Mouse (Mus musculus) neural tube, embryonic 12.5 days (tissue): ENCODE measurements at regions not wholly inside any gene's neighbourhood (a gene's known extent, or its start where the extent isn't known, plus 50 kb on each side); places are given as distances from the start of the nearest gene placed in this dataset.

Experiments used
- ATAC-seq: fragments of 200-750 bp; cut with Nextera tagmentation; 2 replicates; pipeline ENCODE4 v1.8.0; 2017; ENCODE audit warnings: low read depth, mild to moderate bottlenecking, moderate TSS enrichment, moderate library complexity; ENCODE audit not compliant: low FRiP score
- H3K27ac ChIP-seq: fragments of 300-500 bp; sonication (generic); 2 replicates; pipeline ENCODE4 v1.5.1; 2016
- H3K27me3 ChIP-seq: fragments of 300-500 bp; sonication (generic); replicated peaks from 2 replicates; pipeline ENCODE4 v1.6.1; 2016; ENCODE audit warnings: mild to moderate bottlenecking
- H3K36me3 ChIP-seq: fragments of 300-500 bp; sonication (generic); 2 replicates; pipeline ENCODE4 v1.6.1; 2016; ENCODE audit warnings: mild to moderate bottlenecking
- H3K4me1 ChIP-seq: fragments of 300-500 bp; sonication (generic); 2 replicates; pipeline ENCODE4 v1.6.1; 2016
- H3K4me2 ChIP-seq: fragments of 300-500 bp; sonication (generic); replicated peaks from 2 replicates; pipeline ENCODE4 v1.6.1; 2016; ENCODE audit warnings: mild to moderate bottlenecking
- H3K4me3 ChIP-seq: fragments of 300-500 bp; sonication (generic); 2 replicates; pipeline ENCODE4 v1.5.1; 2016
- H3K9ac ChIP-seq: fragments of 300-500 bp; sonication (generic); 2 replicates; pipeline ENCODE4 v1.6.1; 2016; ENCODE audit warnings: mild to moderate bottlenecking
- H3K9me3 ChIP-seq: fragments of 300-500 bp; sonication (generic); 2 replicates; pipeline ENCODE4 v1.6.1; 2016; ENCODE audit warnings: mild to moderate bottlenecking
- WGBS: fragments of 180-500 bp; shearing (Covaris S2); methylation state at CpG from one replicate; pipeline ENCODE4 v1.1.7; 2016; 5-methylcytosine and 5-hydroxymethylcytosine counted together

GRCm38 (mm10) chr7:72474751-72475150 lies 168.3 kb upstream of the Mctp2 start:
- WGBS, result 47% methylated on average over 4 of the region's 4 CpGs
- H3K9ac ChIP-seq, result no peak overlapping the region
- H3K9me3 ChIP-seq, result no peaks in the 10 kb centered on the region

GRCm38 (mm10) chr7:72478936-72479335 lies 172.5 kb upstream of the Mctp2 start:
- Histone ChIP-seq H3K36me3 (no peaks in the 10 kb centered on the region), H3K4me1 (no peaks in the 10 kb centered on the region), H3K4me2 (no peak overlapping the region), H3K9ac (no peak overlapping the region), H3K27me3 (no peaks in the 10 kb centered on the region), H3K4me3 (no peak overlapping the region), H3K27ac (no peak overlapping the region), H3K9me3 (no peaks in the 10 kb centered on the region)
- ATAC-seq, result no peak
- WGBS, result 73% methylated on average over 1 of the region's 1 CpGs

More at GRCm38 (mm10) chr7:72474751-72475150, 168.3 kb upstream of the Mctp2 start:
- Histone ChIP-seq H3K27me3 (no peaks in the 10 kb centered on the region), H3K4me1 (no peaks in the 10 kb centered on the region), H3K36me3 (no peaks in the 10 kb centered on the region), H3K4me2 (no peak overlapping the region), H3K27ac (no peak overlapping the region), H3K4me3 (no peak overlapping the region)
- ATAC-seq, result no peak

DNA sequence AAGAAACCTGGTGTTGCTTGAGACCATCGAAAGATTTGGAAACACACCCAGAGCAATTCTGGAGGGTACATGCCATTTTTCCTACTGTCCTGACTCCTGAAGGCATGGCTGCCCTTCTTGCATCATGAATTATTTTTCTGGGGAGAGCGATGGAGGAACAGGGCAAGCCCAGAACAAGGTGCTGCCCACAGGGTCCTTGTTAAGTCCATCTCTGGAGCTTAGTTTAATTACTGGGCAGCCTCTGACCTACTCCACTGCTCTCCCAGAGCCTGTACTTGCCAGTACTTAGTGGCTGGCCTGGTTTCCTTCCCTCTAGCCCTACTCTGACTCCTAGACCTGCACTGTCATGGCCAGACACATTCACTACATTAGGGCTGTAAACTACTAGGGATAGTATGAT lies 174.9 kb upstream of the Mctp2 start:
- Histone ChIP-seq H3K27me3 (no peaks in the 10 kb centered on the region), H3K9ac (no peak overlapping the region), H3K4me1 (no peaks in the 10 kb centered on the region), H3K9me3 (no peaks in the 10 kb centered on the region), H3K36me3 (no peaks in the 10 kb centered on the region), H3K4me2 (no peak overlapping the region), H3K4me3 (no peak overlapping the region), H3K27ac (no peak overlapping the region)
- no peak for ATAC-seq
- 96% methylated on average over 2 of the region's 2 CpGs for WGBS

- Histone ChIP-seq H3K9me3 (no peaks in the 10 kb centered on the region), H3K4me1 (no peaks in the 10 kb centered on the region), H3K27me3 (no peaks in the 10 kb centered on the region), H3K36me3 (no peaks in the 10 kb centered on the region), H3K4me3 (no peak overlapping the region), H3K27ac (no peak overlapping the region), H3K4me2 (no peak overlapping the region), H3K9ac (no peak overlapping the region)
- no peak for ATAC-seq
Measured at GRCm38 (mm10) chr7:72490161-72490560, 183.8 kb upstream of the Mctp2 start.

GRCm38 (mm10) chr7:72493292-72493691 lies 186.9 kb upstream of the Mctp2 start:
- Histone ChIP-seq H3K9me3 (no peaks in the 10 kb centered on the region), H3K9ac (no peak overlapping the region), H3K4me1 (peaks cover 4% of the 10 kb centered on the region; the same call in 1 of the 2 replicates), H3K27ac (no peak overlapping the region), H3K4me3 (no peak overlapping the region), H3K27me3 (no peaks in the 10 kb centered on the region), H3K4me2 (no peak overlapping the region), H3K36me3 (no peaks in the 10 kb centered on the region)
- ATAC-seq, result no peak

GRCm38 (mm10) chr7:72496933-72497631 lies 190.7 kb upstream of the Mctp2 start:
- H3K4me1 ChIP-seq, result peaks cover 4% of the 10 kb centered on the region; the same call in 1 of the 2 replicates
- no peak overlapping the region for H3K27ac ChIP-seq
- 48% methylated on average over 7 of the region's 7 CpGs for WGBS
- H3K36me3 ChIP-seq, result no peaks in the 10 kb centered on the region
- ATAC-seq, result no peak
- H3K9me3 ChIP-seq, result no peaks in the 10 kb centered on the region
- no peak overlapping the region for H3K4me3 ChIP-seq
- no peak overlapping the region for H3K9ac ChIP-seq
- no peaks in the 10 kb centered on the region for H3K27me3 ChIP-seq
- no peak overlapping the region for H3K4me2 ChIP-seq

DNA sequence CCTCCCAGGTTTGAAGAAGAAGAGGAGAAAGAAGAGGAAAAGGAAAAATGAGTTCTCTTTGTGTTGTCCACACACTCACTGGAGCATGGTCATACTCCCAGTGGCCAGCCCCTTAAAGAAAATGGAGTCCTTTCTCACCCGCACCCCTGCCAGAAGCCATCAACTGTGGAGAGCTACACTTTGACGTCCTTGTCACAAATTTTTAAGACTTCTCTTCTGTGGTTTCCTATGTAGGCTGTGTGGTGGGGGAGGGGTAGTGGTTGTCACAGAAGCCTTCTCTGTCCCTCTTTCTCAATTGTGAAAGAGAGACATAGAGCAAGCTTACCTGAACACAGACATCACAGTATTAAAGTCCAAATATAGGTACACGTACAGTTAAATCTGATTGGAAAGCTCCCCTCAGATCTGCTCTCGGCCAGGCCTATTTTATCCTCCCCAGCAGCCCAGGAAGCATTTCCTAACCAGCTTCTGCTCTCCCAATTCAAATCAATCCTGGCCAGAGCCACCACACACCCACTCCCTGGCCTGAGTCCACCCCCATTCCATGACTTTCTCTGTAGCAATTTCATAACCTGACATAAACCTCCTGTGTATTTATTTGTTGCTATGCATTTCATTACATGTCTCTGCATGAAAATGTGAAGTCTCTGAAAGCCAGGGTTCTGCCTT lies 192.3 kb upstream of the Mctp2 start:
- 81% methylated on average over 4 of the region's 4 CpGs for WGBS
- Histone ChIP-seq H3K4me1 (peaks cover 4% of the 10 kb centered on the region; the same call in 1 of the 2 replicates), H3K9ac (no peak overlapping the region), H3K27me3 (no peaks in the 10 kb centered on the region), H3K27ac (no peak overlapping the region), H3K36me3 (no peaks in the 10 kb centered on the region), H3K4me2 (no peak overlapping the region), H3K9me3 (no peaks in the 10 kb centered on the region), H3K4me3 (no peak overlapping the region)
- ATAC-seq, result no peak

- 73% methylated on average over 5 of the region's 5 CpGs for WGBS
- H3K27me3 ChIP-seq, result no peaks in the 10 kb centered on the region
- no peak overlapping the region for H3K9ac ChIP-seq
- no peak overlapping the region for H3K27ac ChIP-seq
- peaks cover 4% of the 10 kb centered on the region; the same call in 1 of the 2 replicates for H3K4me1 ChIP-seq
- no peaks in the 10 kb centered on the region for H3K36me3 ChIP-seq
- no peak overlapping the region for H3K4me2 ChIP-seq
- no peaks in the 10 kb centered on the region for H3K9me3 ChIP-seq
- H3K4me3 ChIP-seq, result no peak overlapping the region
- ATAC-seq, result no peak
Measured at GRCm38 (mm10) chr7:72499788-72500187, 193.4 kb upstream of the Mctp2 start.

- Histone ChIP-seq H3K9ac (no peak overlapping the region), H3K36me3 (no peaks in the 10 kb centered on the region), H3K9me3 (no peaks in the 10 kb centered on the region), H3K27me3 (no peaks in the 10 kb centered on the region), H3K4me1 (peaks cover 4% of the 10 kb centered on the region; the same call in 1 of the 2 replicates), H3K27ac (no peak overlapping the region), H3K4me3 (no peak overlapping the region), H3K4me2 (no peak overlapping the region)
- ATAC-seq, result no peak
- 78% methylated on average over 3 of the region's 3 CpGs for WGBS
Measured at GRCm38 (mm10) chr7:72500190-72500589, 193.8 kb upstream of the Mctp2 start.

GRCm38 (mm10) chr7:72500996-72501395 lies 194.6 kb upstream of the Mctp2 start:
- Histone ChIP-seq H3K27me3 (no peaks in the 10 kb centered on the region), H3K4me3 (no peak overlapping the region), H3K4me1 (peaks cover 4% of the 10 kb centered on the region; the same call in 1 of the 2 replicates), H3K36me3 (no peaks in the 10 kb centered on the region), H3K27ac (no peak overlapping the region), H3K9me3 (no peaks in the 10 kb centered on the region), H3K9ac (no peak overlapping the region), H3K4me2 (no peak overlapping the region)
- ATAC-seq, result no peak
- WGBS, result 19% methylated on average over 6 of the region's 6 CpGs

- 50% methylated on average over 3 of the region's 3 CpGs for WGBS
- H3K4me3 ChIP-seq, result no peak overlapping the region
- ATAC-seq, result no peak
- H3K27ac ChIP-seq, result no peak overlapping the region
- no peaks in the 10 kb centered on the region for H3K27me3 ChIP-seq
- H3K4me2 ChIP-seq, result no peak overlapping the region
- peaks cover 4% of the 10 kb centered on the region; the same call in 1 of the 2 replicates for H3K4me1 ChIP-seq
- H3K9me3 ChIP-seq, result no peaks in the 10 kb centered on the region
- no peaks in the 10 kb centered on the region for H3K36me3 ChIP-seq
- no peak overlapping the region for H3K9ac ChIP-seq
Measured at GRCm38 (mm10) chr7:72501431-72501830, 195.0 kb upstream of the Mctp2 start.

- Histone ChIP-seq H3K27ac (no peak overlapping the region), H3K4me3 (no peak overlapping the region), H3K36me3 (no peaks in the 10 kb centered on the region), H3K9me3 (no peaks in the 10 kb centered on the region), H3K4me2 (no peak overlapping the region), H3K4me1 (no peaks in the 10 kb centered on the region), H3K27me3 (no peaks in the 10 kb centered on the region), H3K9ac (no peak overlapping the region)
- ATAC-seq, result no peak
Measured at GRCm38 (mm10) chr7:72503756-72504155, 197.3 kb upstream of the Mctp2 start.

DNA sequence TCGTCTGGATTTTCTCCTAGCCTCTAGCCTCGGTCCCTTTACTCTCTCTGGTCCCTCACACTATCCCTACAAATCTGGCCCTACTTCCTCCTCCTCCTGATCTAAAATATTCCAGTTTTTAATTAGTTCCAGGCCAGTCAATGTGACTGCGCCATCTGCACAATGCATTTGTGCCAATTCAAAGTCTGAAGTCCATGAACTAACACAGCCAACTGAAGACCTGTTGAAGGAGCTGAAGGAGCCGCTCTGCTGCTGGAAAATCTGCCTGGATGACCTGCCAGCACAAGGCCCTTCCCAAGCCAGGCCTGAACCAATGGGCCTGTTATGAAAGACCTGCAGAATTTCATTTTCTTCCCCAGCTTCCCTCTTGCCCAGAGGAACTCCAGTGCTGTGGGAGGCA lies 197.9 kb upstream of the Mctp2 start:
- H3K4me2 ChIP-seq, result no peak overlapping the region
- no peaks in the 10 kb centered on the region for H3K9me3 ChIP-seq
- H3K36me3 ChIP-seq, result no peaks in the 10 kb centered on the region
- H3K4me1 ChIP-seq, result no peaks in the 10 kb centered on the region
- H3K9ac ChIP-seq, result no peak overlapping the region
- H3K4me3 ChIP-seq, result no peak overlapping the region
- no peak overlapping the region for H3K27ac ChIP-seq
- no peak for ATAC-seq
- no peaks in the 10 kb centered on the region for H3K27me3 ChIP-seq
- WGBS, result 90% methylated on average over 4 of the region's 4 CpGs
